Comparison of ENCODE assay signal across 21 mouse cellular contexts in the genomic region with DNA sequence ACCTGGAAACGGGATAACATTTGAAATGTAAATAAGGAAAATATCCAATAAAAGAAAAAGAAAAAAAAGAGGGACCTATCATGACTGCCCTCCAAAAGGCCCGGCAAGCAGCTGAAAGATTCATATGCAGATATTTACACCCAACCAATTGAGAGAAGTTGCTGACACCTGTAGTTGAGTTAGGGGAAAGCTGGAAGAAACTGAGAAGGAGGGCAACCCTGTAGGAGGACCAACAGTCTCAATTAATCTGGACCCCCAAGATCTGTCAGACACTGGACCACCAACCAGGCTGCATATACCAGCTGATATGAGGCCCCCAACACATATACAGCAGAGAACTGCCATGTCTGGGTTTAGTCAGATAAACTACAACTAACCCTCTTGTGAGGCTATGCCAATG.
DNase-seq lines count a peak whose midpoint lies in the region; TF ChIP-seq lines count a peak whose summit lies in the region.
"Had no signal": no experiment of that assay in that cellular context is flagged by ENCODE, and none has a peak within 500 bp of the region (broad histone marks: within the 10 kb centered on the region; RNA-seq: fewer than 3 reads in every experiment).

No protein-coding gene starts in this region.

- peak overlapping the region; percentile 43 for H3K27ac ChIP-seq in bone marrow macrophage, adult 2 months (ENCODE audit: insufficient read depth, low read depth, low read length)
- H3K27ac ChIP-seq: embryonic facial prominence, embryonic 13.5 days; embryonic facial prominence, embryonic 15.5 days; forebrain, embryonic 10.5 days; forebrain, embryonic 12.5 days had no signal

- no peak for TF ChIP-seq CTCF in bone marrow macrophage, adult 2 months (IDR thresholded peaks at IDR 0.05; ENCODE audit: low read depth, low read length)

- peak; percentile 40 for DNase-seq in heart, adult 11 months
- no peak for DNase-seq in heart, postnatal 36 days
- DNase-seq in thymus, postnatal 10 days (ENCODE audit: low spot score in 2 of 2) = no peak
- no peak for DNase-seq in left cerebral cortex, adult 11 months (ENCODE audit: low spot score)
- DNase-seq: adrenal gland, adult 8-10 months; adrenal gland, postnatal 14 days; adrenal gland, postnatal 36 days; B cell, adult 2 months; cerebellum, adult 11 months; cerebellum, adult 18-20 months; cerebellum, adult 8-10 months; cerebellum, adult 9-11 months; cerebellum, postnatal 14 days; cerebellum, postnatal 36 days; embryo, embryonic 11 days had no signal

- H3K4me1 ChIP-seq in bone marrow macrophage, adult 2 months (ENCODE audit: control insufficient read depth, insufficient read depth, low read length) = peaks cover 34% of the 10 kb centered on the region
- H3K4me1 ChIP-seq: embryonic facial prominence, embryonic 15.5 days; forebrain, embryonic 10.5 days; forebrain, embryonic 12.5 days had no signal

- intact Hi-C loops in heart, postnatal 36 days (cut with DNase I) = no loop called here

- no peak for TF ChIP-seq POLR2A in bone marrow macrophage, adult 2 months (IDR thresholded peaks at IDR 0.05; ENCODE audit: borderline replicate concordance, low read depth, low read length)

- no peak overlapping the region for H3K4me3 ChIP-seq in bone marrow macrophage, adult 2 months (ENCODE audit: insufficient read depth, low read length)
- H3K4me3 ChIP-seq: embryonic facial prominence, embryonic 13.5 days; embryonic facial prominence, embryonic 15.5 days; erythroblast, embryonic 14.5 days; forebrain, embryonic 10.5 days; forebrain, embryonic 12.5 days had no signal
